Mouse (Mus musculus) heart, embryonic 13.5 days (tissue): ENCODE results near the gene Sdc3. TPM values are rescaled to one million over a fixed set of nuclear protein-coding genes. Genes with fewer than 3 reads are reported as not detected.

Experiments
- ATAC-seq: fragments of 200-750 bp; cut with Nextera tagmentation; 2 replicates; pipeline ENCODE4 v1.8.0; 2017; ENCODE audit warnings: moderate TSS enrichment; ENCODE audit not compliant: insufficient number of reproducible peaks, low FRiP score, low TSS enrichment; ENCODE audit errors: extremely low read depth
- H3K27ac ChIP-seq: fragments of 300-500 bp; sonication (generic); replicated peaks from 2 replicates; pipeline ENCODE4 v1.5.1; 2015; ENCODE audit warnings: moderate library complexity, mild to moderate bottlenecking, inconsistent platforms
- H3K27me3 ChIP-seq: fragments of 300-500 bp; sonication (generic); replicated peaks from 2 replicates; pipeline ENCODE4 v1.6.1; 2015; ENCODE audit warnings: mild to moderate bottlenecking, inconsistent platforms
- H3K36me3 ChIP-seq: fragments of 300-500 bp; sonication (generic); 2 replicates; pipeline ENCODE4 v1.6.1; 2015; ENCODE audit warnings: mild to moderate bottlenecking, inconsistent platforms
- H3K4me1 ChIP-seq: fragments of 300-500 bp; sonication (generic); 2 replicates; pipeline ENCODE4 v1.6.1; 2015; ENCODE audit warnings: inconsistent platforms
- H3K4me2 ChIP-seq: fragments of 300-500 bp; sonication (generic); 2 replicates; pipeline ENCODE4 v1.6.1; 2015; ENCODE audit warnings: inconsistent platforms, mild to moderate bottlenecking, moderate library complexity
- H3K4me3 ChIP-seq: fragments of 300-500 bp; sonication (generic); 2 replicates; pipeline ENCODE4 v1.5.1; 2015; ENCODE audit warnings: moderate library complexity, mild to moderate bottlenecking, inconsistent platforms
- H3K9ac ChIP-seq: fragments of 300-500 bp; sonication (generic); 2 replicates; pipeline ENCODE4 v1.6.1; 2015; ENCODE audit warnings: inconsistent platforms, mild to moderate bottlenecking, moderate library complexity
- H3K9me3 ChIP-seq: fragments of 300-500 bp; sonication (generic); 2 replicates; pipeline ENCODE4 v1.6.1; 2016; ENCODE audit warnings: inconsistent platforms
- WGBS: fragments of 180-500 bp; shearing (Covaris S2); methylation state at CpG from one replicate; pipeline ENCODE4 v1.1.7; 2015; ENCODE audit warnings: mixed read lengths; 5-methylcytosine and 5-hydroxymethylcytosine counted together
- polyA plus RNA-seq: library from polyadenylated mRNA; unstranded; fragments of >200 nt; fragmentation: Nextera tagmentation; extraction: Ambion mirVana; gene quantifications from 2 replicates; pipeline ENCODE4 v1.2.1, GENCODE M21; 2015

Sdc3 gene
- polyA plus RNA-seq, 1 experiment from 2014 or later, result 23.9 TPM

DNA sequence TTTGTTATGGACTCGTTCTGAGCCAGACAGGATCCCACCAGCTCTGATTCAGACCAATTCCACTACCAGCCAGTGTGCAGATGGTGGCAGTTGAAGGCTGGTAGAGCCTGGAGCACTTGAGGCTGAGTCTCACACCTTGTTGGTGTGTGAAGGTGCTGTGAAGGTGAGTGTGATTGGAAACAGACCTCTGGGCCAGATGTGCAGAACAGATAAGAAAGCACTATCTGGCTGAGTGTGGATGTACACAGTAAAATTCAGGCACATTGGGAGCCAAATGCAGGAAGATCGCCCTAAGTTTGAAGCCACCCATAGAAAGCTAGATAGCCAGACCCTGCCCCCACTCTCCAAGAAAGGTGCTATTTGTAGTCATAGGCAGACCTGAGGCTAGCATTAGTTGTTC is 25.9 kb upstream of the Sdc3 start:
- Histone ChIP-seq H3K4me1 (0 out of 2 replicates have a peak, but pooled peaks cover 1% of the 10 kb centered on the region), H3K4me3 (no peak overlapping the region), H3K9me3 (no peaks in the 10 kb centered on the region), H3K27me3 (no peaks in the 10 kb centered on the region), H3K4me2 (no peak overlapping the region), H3K27ac (no peak overlapping the region), H3K9ac (no peak overlapping the region), H3K36me3 (peaks cover 98% of the 10 kb centered on the region)
- ATAC-seq, result no peak
- 77% methylated on average over 2 of the region's 2 CpGs for WGBS

DNA sequence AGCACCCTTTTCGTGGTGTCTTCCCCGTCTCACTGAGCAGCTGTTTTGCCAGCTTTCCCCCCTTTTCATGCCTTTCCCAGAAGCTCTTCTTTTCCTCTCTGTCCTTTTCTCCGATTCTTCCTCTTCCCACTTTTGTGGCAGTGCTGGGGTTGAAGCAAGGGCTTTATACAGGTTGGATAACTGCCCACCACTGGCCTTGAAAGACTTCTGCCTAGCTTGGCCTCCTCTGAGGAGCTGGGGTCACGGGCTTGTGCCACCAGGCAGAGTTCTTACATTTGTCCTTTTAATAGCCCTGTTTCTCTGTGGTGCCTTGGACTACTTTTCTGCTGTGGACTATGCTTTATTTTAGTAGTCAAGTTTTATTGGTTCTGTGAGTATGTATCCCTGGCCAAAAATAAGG is 25.4 kb upstream of the Sdc3 start:
- Histone ChIP-seq H3K27me3 (no peaks in the 10 kb centered on the region), H3K9ac (no peak overlapping the region), H3K9me3 (no peaks in the 10 kb centered on the region), H3K4me2 (no peak overlapping the region), H3K4me1 (no peaks in the 10 kb centered on the region), H3K4me3 (no peak overlapping the region), H3K36me3 (peaks cover 98% of the 10 kb centered on the region), H3K27ac (no peak overlapping the region)
- 92% methylated on average over 4 of the region's 4 CpGs for WGBS
- no peak for ATAC-seq

DNA sequence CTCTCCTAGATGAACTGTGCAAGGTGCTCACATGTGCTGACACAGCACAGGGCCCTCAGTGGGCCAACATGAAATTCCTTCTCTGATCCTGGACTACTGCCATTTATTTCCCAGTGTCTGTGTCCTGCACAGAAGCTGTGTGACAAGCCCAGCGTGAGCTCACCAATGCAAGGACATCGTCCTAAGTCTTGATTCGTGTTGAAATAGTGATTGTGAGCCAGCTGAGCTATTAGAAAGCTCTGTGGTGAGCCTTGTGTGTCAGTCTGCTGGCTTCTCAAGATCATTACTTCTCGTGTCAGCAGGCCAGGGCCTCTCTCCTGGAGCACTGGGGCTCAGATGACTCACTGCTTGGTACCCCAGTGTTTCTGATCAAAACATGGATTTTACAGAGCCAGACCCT is 18.4 kb upstream of the Sdc3 start:
- Histone ChIP-seq H3K9me3 (no peaks in the 10 kb centered on the region), H3K4me1 (peaks cover 42% of the 10 kb centered on the region), H3K36me3 (peaks cover 94% of the 10 kb centered on the region), H3K27me3 (no peaks in the 10 kb centered on the region), H3K27ac (no peak overlapping the region; the same call in 1 of the 2 replicates), H3K9ac (no peak overlapping the region), H3K4me3 (no peak overlapping the region), H3K4me2 (no peak overlapping the region)
- no peak for ATAC-seq
- 71% methylated on average over 4 of the region's 4 CpGs for WGBS

DNA sequence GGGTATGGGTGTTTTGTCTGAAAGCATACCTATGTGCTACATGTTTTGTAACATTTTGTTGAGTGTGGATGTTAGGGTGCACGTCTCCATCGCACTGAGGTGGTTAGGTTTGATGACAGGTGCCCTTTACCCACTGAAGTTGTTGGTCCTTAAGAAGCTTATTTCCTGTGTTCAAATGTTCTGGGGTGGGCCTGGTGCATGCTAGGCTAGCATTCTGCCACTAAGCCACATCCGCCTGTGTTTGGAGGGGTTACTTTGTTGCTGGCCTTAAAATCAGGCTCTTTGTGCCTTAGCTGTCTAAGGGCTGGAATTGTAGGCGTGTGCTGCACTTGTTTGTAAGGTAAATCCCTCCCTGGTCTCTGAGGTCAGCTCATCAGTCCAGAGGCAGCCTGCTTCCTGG is 17.5 kb upstream of the Sdc3 start:
- ATAC-seq, result no peak
- no peak overlapping the region for H3K27ac ChIP-seq
- no peaks in the 10 kb centered on the region for H3K9me3 ChIP-seq
- no peak overlapping the region for H3K4me2 ChIP-seq
- H3K4me3 ChIP-seq, result no peak overlapping the region
- H3K27me3 ChIP-seq, result no peaks in the 10 kb centered on the region
- H3K9ac ChIP-seq, result no peak overlapping the region
- peaks cover 94% of the 10 kb centered on the region for H3K36me3 ChIP-seq
- WGBS, result 89% methylated on average over 4 of the region's 4 CpGs
- peaks cover 47% of the 10 kb centered on the region for H3K4me1 ChIP-seq

DNA sequence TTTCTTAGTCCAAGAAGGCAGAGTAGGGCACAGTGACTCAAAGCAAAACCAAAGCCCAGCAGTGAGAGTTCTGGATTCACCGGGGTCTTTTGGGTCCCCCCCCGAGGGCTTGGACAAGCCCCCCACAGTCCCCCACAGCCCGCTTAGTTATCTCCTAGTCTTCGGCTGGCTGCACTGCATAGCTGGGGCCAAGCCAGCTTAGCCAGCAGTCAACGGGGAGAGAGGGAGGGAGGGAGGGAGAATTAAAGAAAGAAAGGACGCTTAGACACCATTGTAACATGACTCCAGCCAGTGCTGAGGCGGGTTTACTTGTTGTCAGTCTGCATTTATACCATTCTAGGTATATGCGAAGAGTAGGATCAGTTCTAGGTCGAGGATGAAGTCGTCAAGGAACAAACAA is 14.7 kb upstream of the Sdc3 start:
- H3K27ac ChIP-seq, result peak overlapping the region; percentile 76
- H3K9me3 ChIP-seq, result no peaks in the 10 kb centered on the region
- peaks cover 90% of the 10 kb centered on the region for H3K36me3 ChIP-seq
- H3K4me2 ChIP-seq, result no peak overlapping the region
- WGBS, result 41% methylated on average over 10 of the region's 10 CpGs
- no peak overlapping the region for H3K4me3 ChIP-seq
- H3K4me1 ChIP-seq, result peaks cover 47% of the 10 kb centered on the region
- H3K9ac ChIP-seq, result no peak overlapping the region
- 0 out of 2 replicates have a peak, but pooled peaks have one; percentile 12 for ATAC-seq
- no peaks in the 10 kb centered on the region for H3K27me3 ChIP-seq

DNA sequence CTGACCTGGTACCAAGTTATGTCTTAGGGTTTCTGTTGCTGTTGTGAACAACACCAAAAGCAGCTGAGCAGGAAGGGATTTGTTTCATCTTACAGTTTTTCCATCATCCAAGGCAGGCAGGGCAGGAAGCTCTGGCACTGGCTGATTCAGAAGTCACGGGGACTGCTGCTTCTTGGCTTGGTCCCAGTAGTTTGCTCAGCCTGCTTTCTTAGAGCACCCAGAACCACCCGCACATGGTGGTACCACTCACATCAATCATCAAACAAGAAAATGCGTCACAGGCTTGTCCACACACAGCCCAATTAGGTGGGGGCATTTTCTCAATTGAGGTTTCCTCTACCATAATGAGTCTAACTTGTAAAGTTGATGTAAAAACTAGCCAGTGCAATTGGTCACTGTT is 13.3 kb upstream of the Sdc3 start:
- H3K27ac ChIP-seq, result peak overlapping the region; percentile 67; the same call in 1 of the 2 replicates

DNA sequence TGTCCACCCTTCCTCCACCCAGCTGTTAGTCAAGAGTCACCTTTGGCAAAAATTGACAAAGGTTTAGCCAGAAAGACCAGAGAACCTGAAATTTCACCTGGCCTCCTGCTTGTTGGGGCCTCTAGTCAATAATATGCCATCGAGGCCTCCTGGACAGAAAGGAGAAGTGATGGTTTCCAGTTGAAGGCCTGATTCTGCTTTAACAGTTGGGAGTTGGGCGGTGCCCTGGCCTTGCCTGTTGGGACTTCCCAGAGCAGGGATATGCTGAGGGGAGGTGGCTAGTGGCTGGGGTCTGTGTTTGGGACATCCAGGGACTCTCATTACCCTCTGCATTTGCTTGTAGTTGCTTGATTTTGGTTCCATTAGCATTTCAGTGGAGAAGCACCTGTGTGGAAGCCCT is 9.8 kb upstream of the Sdc3 start:
- H3K9ac ChIP-seq, result no peak overlapping the region
- H3K4me1 ChIP-seq, result peaks cover 21% of the 10 kb centered on the region
- no peak overlapping the region for H3K27ac ChIP-seq
- H3K4me2 ChIP-seq, result no peak overlapping the region
- peaks cover 44% of the 10 kb centered on the region for H3K36me3 ChIP-seq
- WGBS, result 83% methylated on average over 2 of the region's 2 CpGs
- no peaks in the 10 kb centered on the region for H3K9me3 ChIP-seq
- ATAC-seq, result no peak
- H3K27me3 ChIP-seq, result no peaks in the 10 kb centered on the region
- no peak overlapping the region for H3K4me3 ChIP-seq

More for the DNA sequence above, 13.3 kb upstream of the Sdc3 start:
- H3K36me3 ChIP-seq, result peaks cover 76% of the 10 kb centered on the region
- no peaks in the 10 kb centered on the region for H3K9me3 ChIP-seq
- ATAC-seq, result no peak
- H3K4me1 ChIP-seq, result peaks cover 38% of the 10 kb centered on the region
- 57% methylated on average over 3 of the region's 3 CpGs for WGBS
- H3K4me3 ChIP-seq, result no peak overlapping the region
- no peaks in the 10 kb centered on the region for H3K27me3 ChIP-seq
- H3K9ac ChIP-seq, result no peak overlapping the region
- no peak overlapping the region for H3K4me2 ChIP-seq

DNA sequence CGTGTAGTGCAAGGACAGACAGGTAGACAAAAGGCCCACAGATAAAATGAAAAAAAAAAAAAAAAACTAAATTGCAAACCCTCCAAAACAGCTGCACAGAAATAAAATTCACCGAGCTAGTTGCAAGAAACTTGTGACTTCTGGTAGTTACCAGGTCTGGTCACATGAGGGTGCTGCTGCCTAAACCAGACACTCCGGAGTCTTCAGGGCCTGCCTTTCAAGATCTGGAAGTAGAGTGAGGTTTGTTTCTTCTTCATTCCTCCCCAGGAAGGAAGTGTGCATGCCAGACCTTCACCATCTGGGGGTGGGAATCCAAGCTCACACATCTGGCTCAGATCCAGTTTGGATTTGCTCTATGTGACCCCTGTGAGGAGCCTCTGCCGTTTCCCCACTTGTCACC is 7.6 kb upstream of the Sdc3 start:
- no peaks in the 10 kb centered on the region for H3K27me3 ChIP-seq
- no peak overlapping the region for H3K4me2 ChIP-seq
- no peak for ATAC-seq
- peaks cover 3% of the 10 kb centered on the region for H3K4me1 ChIP-seq
- no peak overlapping the region for H3K4me3 ChIP-seq
- no peaks in the 10 kb centered on the region for H3K9me3 ChIP-seq
- peaks cover 25% of the 10 kb centered on the region for H3K36me3 ChIP-seq
- no peak overlapping the region for H3K27ac ChIP-seq
- 19% methylated on average over 4 of the region's 4 CpGs for WGBS
- H3K9ac ChIP-seq, result 0 out of 2 replicates have a peak overlapping the region, but pooled peaks have one; percentile 37

DNA sequence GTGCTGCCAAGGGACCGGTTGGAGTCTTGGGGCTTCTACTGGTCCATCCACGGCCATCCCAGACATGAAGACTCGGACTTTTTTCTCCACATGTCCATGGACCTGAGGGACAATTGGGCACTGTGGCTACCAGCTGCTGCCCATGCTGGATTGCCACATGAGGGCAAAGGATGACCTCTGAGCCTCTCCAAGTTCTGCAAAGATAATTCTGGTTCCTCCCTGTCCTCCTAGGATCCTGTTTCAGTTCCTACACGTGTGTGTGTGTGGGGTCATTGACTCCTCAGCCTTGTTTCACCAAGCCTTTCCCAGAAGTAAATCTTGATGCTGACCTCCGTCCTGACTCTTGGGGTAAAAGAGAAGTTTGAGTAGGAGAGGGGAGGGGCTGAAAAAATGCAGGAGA is 4.8 kb upstream of the Sdc3 start:
- no peaks in the 10 kb centered on the region for H3K36me3 ChIP-seq
- H3K27ac ChIP-seq, result no peak overlapping the region
- peaks cover 8% of the 10 kb centered on the region for H3K4me1 ChIP-seq
- WGBS, result 77% methylated on average over 5 of the region's 5 CpGs
- H3K4me2 ChIP-seq, result no peak overlapping the region
- H3K9ac ChIP-seq, result no peak overlapping the region
- H3K27me3 ChIP-seq, result no peaks in the 10 kb centered on the region; the same call in 1 of the 2 replicates
- H3K9me3 ChIP-seq, result no peaks in the 10 kb centered on the region
- no peak for ATAC-seq
- no peak overlapping the region for H3K4me3 ChIP-seq

DNA sequence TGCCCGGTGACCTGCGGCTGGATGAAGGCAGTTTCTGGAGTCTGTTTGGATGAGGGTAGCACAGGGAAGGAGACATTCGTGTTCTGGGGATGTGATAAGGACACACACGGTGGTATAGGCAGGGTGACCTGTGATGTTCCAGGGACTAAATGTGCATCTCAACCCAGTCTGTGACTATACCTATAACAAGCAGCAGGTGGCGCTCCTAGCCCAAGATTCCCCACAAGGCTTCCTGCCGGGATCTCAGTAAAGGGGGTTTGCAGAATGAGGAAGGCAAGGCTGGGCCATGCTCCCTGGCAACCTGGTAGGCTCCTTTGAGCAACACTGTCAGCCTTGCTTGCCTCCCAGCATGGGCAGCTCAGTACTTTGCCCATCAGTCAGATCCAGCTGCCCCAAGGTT is 2.2 kb upstream of the Sdc3 start:
- Histone ChIP-seq H3K4me3 (no peak overlapping the region), H3K27ac (no peak overlapping the region), H3K4me2 (no peak overlapping the region), H3K36me3 (no peaks in the 10 kb centered on the region), H3K4me1 (peaks cover 26% of the 10 kb centered on the region), H3K27me3 (peaks cover 8% of the 10 kb centered on the region), H3K9ac (no peak overlapping the region), H3K9me3 (no peaks in the 10 kb centered on the region)
- 6% methylated on average over 6 of the region's 6 CpGs for WGBS
- ATAC-seq, result no peak

DNA sequence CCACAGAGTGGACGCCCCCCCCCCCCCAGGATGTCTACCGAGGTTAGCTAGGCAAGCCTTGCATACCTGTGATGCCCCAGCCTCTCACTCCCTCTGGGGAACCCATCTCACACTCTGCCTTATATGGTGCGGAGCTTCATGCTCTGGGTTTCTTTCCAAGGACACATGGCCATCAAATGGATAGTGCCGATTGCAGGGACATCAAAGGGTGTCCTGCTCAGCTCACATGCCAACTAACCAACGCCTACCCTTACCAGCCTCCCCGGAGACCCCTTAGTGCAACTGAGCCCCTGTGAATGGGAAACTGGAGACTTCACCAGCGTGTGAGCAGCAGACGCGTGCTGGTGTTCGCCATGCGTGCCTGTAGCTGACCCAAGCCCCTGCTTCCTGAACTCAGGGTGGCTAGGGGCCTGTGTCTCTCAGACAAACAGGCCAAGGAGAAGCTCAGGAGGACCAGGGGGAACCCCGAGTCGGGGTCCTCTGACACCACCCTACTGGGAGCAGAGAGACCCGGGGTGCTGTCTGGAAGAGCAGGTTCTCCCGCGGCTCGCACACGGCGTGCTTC is 444 bp upstream of the Sdc3 start:
- H3K9ac ChIP-seq, result peak overlapping the region; percentile 96
- no peak for ATAC-seq
- H3K4me2 ChIP-seq, result peak overlapping the region; percentile 82
- peaks cover 11% of the 10 kb centered on the region for H3K27me3 ChIP-seq
- peak overlapping the region; percentile 83 for H3K4me3 ChIP-seq
- H3K36me3 ChIP-seq, result no peaks in the 10 kb centered on the region
- H3K9me3 ChIP-seq, result no peaks in the 10 kb centered on the region
- H3K27ac ChIP-seq, result 0 out of 2 replicates have a peak overlapping the region, but pooled peaks have one; percentile 24
- 7% methylated on average over 19 of the region's 19 CpGs for WGBS
- peaks cover 41% of the 10 kb centered on the region for H3K4me1 ChIP-seq

DNA sequence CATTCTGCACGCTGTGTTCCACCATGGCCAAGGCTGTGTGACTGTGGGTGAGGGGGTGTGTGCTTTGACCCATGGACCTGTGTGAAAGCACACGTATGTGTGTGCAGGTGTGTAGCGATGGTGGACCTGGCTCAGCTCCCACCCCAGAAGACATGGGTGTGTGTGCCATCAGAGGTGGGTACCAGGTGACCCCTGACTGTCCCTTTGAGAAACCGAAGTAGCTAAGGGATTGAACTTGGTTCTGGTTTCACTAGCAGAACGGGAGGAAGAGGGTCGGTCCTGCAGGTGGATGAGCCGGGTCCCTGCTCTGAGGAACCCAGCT is 804 bp downstream of the Sdc3 start:
- ATAC-seq, result no peak
- H3K27ac ChIP-seq, result no peak overlapping the region

More for the DNA sequence above, 804 bp downstream of the Sdc3 start:
- WGBS, result 40% methylated on average over 7 of the region's 7 CpGs
- peak overlapping the region; percentile 83 for H3K4me3 ChIP-seq
- peaks cover 11% of the 10 kb centered on the region for H3K27me3 ChIP-seq
- H3K9ac ChIP-seq, result peak overlapping the region; percentile 96
- no peaks in the 10 kb centered on the region for H3K36me3 ChIP-seq
- H3K9me3 ChIP-seq, result no peaks in the 10 kb centered on the region
- H3K4me2 ChIP-seq, result peak overlapping the region; percentile 82
- H3K4me1 ChIP-seq, result peaks cover 53% of the 10 kb centered on the region
